Mouse (Mus musculus) liver, embryonic 11.5 days (tissue): ENCODE results near the gene Tbc1d1. TPM values are rescaled to one million over a fixed set of nuclear protein-coding genes. Genes with fewer than 3 reads are reported as not detected.

Experiments used
- ATAC-seq: fragments of 200-750 bp; cut with Nextera tagmentation; replicated peaks from 2 replicates; pipeline ENCODE4 v1.8.0; 2017; ENCODE audit warnings: moderate number of reproducible peaks, mild to moderate bottlenecking, moderate TSS enrichment, moderate library complexity; ENCODE audit not compliant: low FRiP score
- DNase-seq: peaks from one replicate; pipeline ENCODE4 v3.0.0-alpha.2; 2017; ENCODE audit warnings: low spot score
- H3K27ac ChIP-seq: fragments of 300-500 bp; sonication (generic); 2 replicates; pipeline ENCODE4 v1.5.1; 2014; ENCODE audit warnings: mild to moderate bottlenecking, low read depth, low read length, control low read depth
- H3K27me3 ChIP-seq: fragments of 300-500 bp; sonication (generic); replicated peaks from 2 replicates; pipeline ENCODE4 v1.6.1; 2014; ENCODE audit warnings: low read length, mixed read lengths; ENCODE audit not compliant: control insufficient read depth, insufficient read depth
- H3K36me3 ChIP-seq: fragments of 300-500 bp; sonication (generic); 2 replicates; pipeline ENCODE4 v1.6.1; 2014; ENCODE audit warnings: mild to moderate bottlenecking, low read length, moderate library complexity, mixed read lengths; ENCODE audit not compliant: control insufficient read depth, insufficient read depth
- H3K4me1 ChIP-seq: fragments of 300-500 bp; sonication (generic); replicated peaks from 2 replicates; pipeline ENCODE4 v1.6.1; 2014; ENCODE audit warnings: low read length, mixed read lengths; ENCODE audit not compliant: control insufficient read depth, insufficient read depth
- H3K4me2 ChIP-seq: fragments of 300-500 bp; sonication (generic); 2 replicates; pipeline ENCODE4 v1.6.1; 2014; ENCODE audit warnings: mild to moderate bottlenecking, control low read depth, moderate library complexity
- H3K4me3 ChIP-seq: fragments of 300-500 bp; sonication (generic); 2 replicates; pipeline ENCODE4 v1.5.1; 2014; ENCODE audit warnings: low read depth, low read length, control low read depth
- H3K9ac ChIP-seq: fragments of 300-500 bp; sonication (generic); 2 replicates; pipeline ENCODE4 v1.6.1; 2014; ENCODE audit warnings: low read depth, low read length, control low read depth
- H3K9me3 ChIP-seq: fragments of 300-500 bp; sonication (generic); 2 replicates; pipeline ENCODE4 v1.6.1; 2016; ENCODE audit warnings: low read length, inconsistent platforms, mixed read lengths; ENCODE audit not compliant: control insufficient read depth
- WGBS: fragments of 180-500 bp; shearing (Covaris S2); extraction: QIAGEN DNeasy Blood & Tissue Kit; methylation state at CpG from one replicate; pipeline ENCODE4 v1.1.7; 2014; 5-methylcytosine and 5-hydroxymethylcytosine counted together
- polyA plus RNA-seq: library from polyadenylated mRNA; unstranded; fragments of >200 nt; fragmentation: Nextera tagmentation; extraction: Ambion mirVana; gene quantifications from 2 replicates; pipeline ENCODE4 v1.2.1, GENCODE M21; 2014

Gene Tbc1d1
- polyA plus RNA-seq, 1 experiment from 2014 or later: 25.6 TPM

GRCm38 (mm10) chr5:64136325-64136724 lies 19.8 kb upstream of the Tbc1d1 start:
- H3K27me3 ChIP-seq: no peaks in the 10 kb centered on the region
- DNase-seq: no peak
- WGBS: 72% methylated on average over 5 of the region's 5 CpGs
- H3K9ac ChIP-seq: no peak overlapping the region
- H3K4me1 ChIP-seq: no peaks in the 10 kb centered on the region
- H3K27ac ChIP-seq: no peak overlapping the region
- no peak overlapping the region for H3K4me3 ChIP-seq
- no peaks in the 10 kb centered on the region for H3K36me3 ChIP-seq
- no peak for ATAC-seq
- no peaks in the 10 kb centered on the region for H3K9me3 ChIP-seq
- H3K4me2 ChIP-seq: no peak overlapping the region

GRCm38 (mm10) chr5:64140202-64140601 lies 15.9 kb upstream of the Tbc1d1 start:
- H3K4me2 ChIP-seq: no peak overlapping the region
- no peaks in the 10 kb centered on the region for H3K36me3 ChIP-seq
- ATAC-seq (no peak), DNase-seq (no peak)
- H3K9me3 ChIP-seq: no peaks in the 10 kb centered on the region
- no peak overlapping the region for H3K27ac ChIP-seq
- no peak overlapping the region for H3K4me3 ChIP-seq
- H3K27me3 ChIP-seq: no peaks in the 10 kb centered on the region
- WGBS: 69% methylated on average over 3 of the region's 3 CpGs
- no peaks in the 10 kb centered on the region for H3K4me1 ChIP-seq
- H3K9ac ChIP-seq: no peak overlapping the region

- H3K4me2 ChIP-seq: no peak overlapping the region
- no peaks in the 10 kb centered on the region for H3K36me3 ChIP-seq
- no peaks in the 10 kb centered on the region for H3K27me3 ChIP-seq
- DNase-seq: no peak
- no peaks in the 10 kb centered on the region; the same call in 1 of the 2 replicates for H3K4me1 ChIP-seq
- H3K4me3 ChIP-seq: no peak overlapping the region
- no peak overlapping the region for H3K27ac ChIP-seq
- no peaks in the 10 kb centered on the region for H3K9me3 ChIP-seq
- WGBS: 73% methylated on average over 5 of the region's 5 CpGs
- no peak overlapping the region for H3K9ac ChIP-seq
- ATAC-seq: no peak
Observed at GRCm38 (mm10) chr5:64144315-64144714, 11.8 kb upstream of the Tbc1d1 start.

GRCm38 (mm10) chr5:64146384-64147005 lies 9.6 kb upstream of the Tbc1d1 start:
- H3K27me3 ChIP-seq: no peaks in the 10 kb centered on the region
- 73% methylated on average over 10 of the region's 10 CpGs for WGBS
- no peak for DNase-seq
- no peaks in the 10 kb centered on the region for H3K36me3 ChIP-seq
- H3K9ac ChIP-seq: no peak overlapping the region
- no peak overlapping the region for H3K27ac ChIP-seq
- H3K4me1 ChIP-seq: peaks cover 10% of the 10 kb centered on the region
- H3K4me2 ChIP-seq: no peak overlapping the region
- H3K9me3 ChIP-seq: no peaks in the 10 kb centered on the region
- no peak overlapping the region for H3K4me3 ChIP-seq
- no peak for ATAC-seq

- ATAC-seq (peak; percentile 93), DNase-seq (no peak)
- 9% methylated on average over 17 of the region's 17 CpGs for WGBS
- Histone ChIP-seq H3K36me3 (no peaks in the 10 kb centered on the region), H3K27ac (peak overlapping the region; percentile 52; the same call in 1 of the 2 replicates), H3K9ac (peak overlapping the region; percentile 52), H3K4me3 (peak overlapping the region; percentile 43), H3K9me3 (no peaks in the 10 kb centered on the region), H3K4me2 (peak overlapping the region; percentile 85), H3K27me3 (no peaks in the 10 kb centered on the region), H3K4me1 (peaks cover 10% of the 10 kb centered on the region)
Observed at GRCm38 (mm10) chr5:64149184-64150127, 6.6 kb upstream of the Tbc1d1 start.

- DNase-seq (no peak), ATAC-seq (no peak)
- Histone ChIP-seq H3K4me1 (peaks cover 19% of the 10 kb centered on the region), H3K27ac (no peak overlapping the region), H3K36me3 (no peaks in the 10 kb centered on the region), H3K4me2 (no peak overlapping the region), H3K9me3 (no peaks in the 10 kb centered on the region), H3K9ac (no peak overlapping the region), H3K4me3 (no peak overlapping the region), H3K27me3 (no peaks in the 10 kb centered on the region)
- 65% methylated on average over 1 of the region's 1 CpGs for WGBS
Observed at GRCm38 (mm10) chr5:64153319-64153718, 2.8 kb upstream of the Tbc1d1 start.

GRCm38 (mm10) chr5:64156579-64156978 lies 474 bp downstream of the Tbc1d1 start:
- WGBS: 30% methylated on average over 4 of the region's 4 CpGs
- Histone ChIP-seq H3K4me3 (no peak overlapping the region), H3K4me2 (peak overlapping the region; percentile 55), H3K27ac (peak overlapping the region; percentile 40; the same call in 1 of the 2 replicates), H3K4me1 (peaks cover 19% of the 10 kb centered on the region), H3K27me3 (peaks cover 11% of the 10 kb centered on the region), H3K9me3 (no peaks in the 10 kb centered on the region), H3K9ac (no peak overlapping the region; the same call in 1 of the 2 replicates), H3K36me3 (no peaks in the 10 kb centered on the region)
- ATAC-seq: no peak
- no peak for DNase-seq

- DNase-seq (no peak), ATAC-seq (no peak)
- no peak overlapping the region for H3K4me3 ChIP-seq
- 25% methylated on average over 1 of the region's 1 CpGs for WGBS
- H3K27ac ChIP-seq: no peak overlapping the region
- peaks cover 11% of the 10 kb centered on the region for H3K27me3 ChIP-seq
- no peaks in the 10 kb centered on the region for H3K9me3 ChIP-seq
- no peak overlapping the region for H3K9ac ChIP-seq
- H3K4me2 ChIP-seq: no peak overlapping the region
- H3K4me1 ChIP-seq: peaks cover 22% of the 10 kb centered on the region
- no peaks in the 10 kb centered on the region for H3K36me3 ChIP-seq
Observed at GRCm38 (mm10) chr5:64157926-64158325, 1.8 kb downstream of the Tbc1d1 start.
